Mouse (Mus musculus) mesoderm, embryonic 11.5 days (tissue): ENCODE measurements at regions not wholly inside any gene's neighbourhood (a gene's known extent, or its start where the extent isn't known, plus 50 kb on each side); places are given as distances from the start of the nearest gene placed in this dataset.

ENCODE experiments used
- DNase-seq: peaks from one replicate; pipeline ENCODE4 v3.0.0-alpha.2; 2012; ENCODE audit warnings: low read depth, low spot score

- DNase-seq: no peak
These were observed 340.9 kb downstream of the Kif20b start for GRCm38 (mm10) chr19:35263101-35263500.

GRCm38 (mm10) chr19:35278395-35278794 is 356.2 kb downstream of the Kif20b start:
- no peak for DNase-seq

GRCm38 (mm10) chr19:35282775-35283447 is 360.8 kb downstream of the Kif20b start:
- no peak for DNase-seq

GRCm38 (mm10) chr19:35298846-35299245 is 376.7 kb downstream of the Kif20b start:
- no peak for DNase-seq

- DNase-seq: no peak
These were observed 380.6 kb downstream of the Kif20b start for GRCm38 (mm10) chr19:35302723-35303270.
